22 mouse cellular contexts compared by ENCODE assay signal in genomic region chr1:90695166-90695749, GRCm38 (mm10).
A peak's percentile ranks its signal among the peaks of the same experiment; 100 is the strongest.
DNase-seq lines count a peak whose midpoint lies in the region; ATAC-seq and TF ChIP-seq lines count a peak whose summit lies in the region.
"Had no signal": no experiment of that assay in that cellular context is flagged by ENCODE, and none has a peak within 500 bp of the region (broad histone marks: within the 10 kb centered on the region; RNA-seq: fewer than 3 reads in every experiment).

No protein-coding gene starts in this region.

- no peak overlapping the region for H3K9ac ChIP-seq in heart, postnatal 0 days (replicated peaks; ENCODE audit: low read depth, low read length)
- H3K9ac ChIP-seq: forebrain, embryonic 12.5 days had no signal

- no peak for TF ChIP-seq CTCF in heart, postnatal 0 days (IDR thresholded peaks at IDR 0.05; ENCODE audit: low read depth)
- no peak for TF ChIP-seq CTCF in lung, adult 2 months (IDR thresholded peaks at IDR 0.05; ENCODE audit: insufficient read depth, low read length)

- intact Hi-C loops in gastrocnemius, postnatal 14 days (cut with DNase I; ENCODE audit: low total_unique reads) = no loop called here

- TF ChIP-seq POLR2A in lung, adult 2 months (IDR thresholded peaks at IDR 0.05; ENCODE audit: borderline replicate concordance, extremely low read depth, low read depth, low read length) = no peak

- DNase-seq in gastrocnemius, postnatal 14 days = peak; percentile 27
- no peak for DNase-seq in gastrocnemius, postnatal 10 days
- no peak for DNase-seq in heart, postnatal 0 days (ENCODE audit: low spot score)
- DNase-seq in heart, postnatal 4 days = no peak
- DNase-seq in thymus, adult 18-20 months = peak; percentile 75 to 87
- DNase-seq in thymus, postnatal 4 days = peak; percentile 76
- DNase-seq in cerebellum, postnatal 4 days (ENCODE audit: low spot score in 2 of 2) = no peak
- DNase-seq in lung, adult 2 months = no peak
- DNase-seq: adrenal gland, adult 2 months; B cell, adult 2 months; cerebellum, adult 8-10 months; kidney, adult 8-10 months; kidney, postnatal 25 days; left cerebral cortex, postnatal 4 days; lung, adult 18-20 months; lung, postnatal 4 days; right cerebral cortex, postnatal 4 days had no signal

- H3K4me1 ChIP-seq in heart, postnatal 0 days (ENCODE audit: control insufficient read depth, insufficient read depth) = no peaks in the 10 kb centered on the region
- H3K4me1 ChIP-seq in lung, adult 2 months (ENCODE audit: control insufficient read depth, insufficient read depth, low read length) = no peaks in the 10 kb centered on the region
- H3K4me1 ChIP-seq: forebrain, embryonic 12.5 days; hindbrain, embryonic 10.5 days had no signal

- H3K4me3 ChIP-seq in heart, postnatal 0 days (ENCODE audit: low read depth, low read length) = no peak overlapping the region
- H3K4me3 ChIP-seq in lung, adult 2 months (replicated peaks; ENCODE audit: extremely low read depth, low read depth, low read length) = no peak overlapping the region
- H3K4me3 ChIP-seq: forebrain, embryonic 12.5 days; hindbrain, embryonic 10.5 days; left cerebral cortex, adult 2 months had no signal

- 67% methylated on average over 10 of the region's 10 CpGs for WGBS in heart, postnatal 0 days
- WGBS in lung, adult 2 months = 35% methylated on average over 10 of the region's 10 CpGs

- TF ChIP-seq EP300 in heart, postnatal 0 days (IDR thresholded peaks at IDR 0.05; ENCODE audit: low read depth) = no peak

- peak overlapping the region; percentile 4; the same call in 1 of the 2 replicates for H3K27ac ChIP-seq in heart, postnatal 0 days (ENCODE audit: low read depth)
- H3K27ac ChIP-seq: forebrain, embryonic 12.5 days; hindbrain, embryonic 10.5 days; left cerebral cortex, adult 2 months; stomach, postnatal 0 days had no signal

- no peak overlapping the region for H3K4me2 ChIP-seq in heart, postnatal 0 days (ENCODE audit: low read depth, low read length)
- H3K4me2 ChIP-seq: forebrain, embryonic 12.5 days; liver, embryonic 11.5 days had no signal

- no peaks in the 10 kb centered on the region for H3K36me3 ChIP-seq in heart, postnatal 0 days (replicated peaks; ENCODE audit: control insufficient read depth, insufficient read depth, low read length)
- H3K36me3 ChIP-seq: forebrain, embryonic 12.5 days; hindbrain, embryonic 10.5 days had no signal

- H3K27me3 ChIP-seq in heart, postnatal 0 days (ENCODE audit: control insufficient read depth, insufficient read depth, low read length) = no peaks in the 10 kb centered on the region
- H3K27me3 ChIP-seq: forebrain, embryonic 12.5 days had no signal

- H3K9me3 ChIP-seq in heart, postnatal 0 days (replicated peaks; ENCODE audit: control insufficient read depth, low read length) = no peaks in the 10 kb centered on the region
- H3K9me3 ChIP-seq: forebrain, embryonic 12.5 days; hindbrain, embryonic 10.5 days had no signal

- no peak for ATAC-seq in heart, postnatal 0 days (ENCODE audit: insufficient read depth, low read depth)

Comparison
In these comparisons a context has a peak if more than half of its experiments do, and no peak if none do; other contexts are left out.
1. DNase-seq: peak in gastrocnemius, postnatal 14 days (single experiment), thymus, adult 18-20 months (2 of 2) and thymus, postnatal 4 days (single experiment); none in gastrocnemius, postnatal 10 days (single experiment), heart, postnatal 0 days (single experiment), heart, postnatal 4 days (single experiment), cerebellum, postnatal 4 days (0 of 2) and lung, adult 2 months (single experiment).